Mouse (Mus musculus): Measurements from ENCODE around the gene Uevld. TPM values are rescaled to one million over a fixed set of nuclear protein-coding genes. Genes with fewer than 3 reads are reported as not detected.

Uevld gene
- polyA plus RNA-seq, 1 experiment from 2014 or later, result 8.9 TPM

- Histone ChIP-seq H3K9ac (no peak overlapping the region), H3K4me1 (peaks cover 22% of the 10 kb centered on the region), H3K4me3 (no peak overlapping the region), H3K27me3 (peaks cover 10% of the 10 kb centered on the region), H3K36me3 (no peaks in the 10 kb centered on the region), H3K4me2 (replicated peaks) (no peak overlapping the region), H3K27ac (no peak overlapping the region), H3K9me3 (replicated peaks) (no peaks in the 10 kb centered on the region)
- ATAC-seq (ENCODE audit: low FRiP score), result no peak
Observed at GRCm38 (mm10) chr7:46962132-46962531, 3.8 kb upstream of the Uevld start.

GRCm38 (mm10) chr7:46960991-46961390, 2.7 kb upstream of the Uevld start:
- no peak overlapping the region for H3K9ac ChIP-seq
- no peak overlapping the region for H3K4me3 ChIP-seq
- peaks cover 23% of the 10 kb centered on the region for H3K4me1 ChIP-seq
- no peak overlapping the region for H3K4me2 ChIP-seq (replicated peaks)
- H3K27me3 ChIP-seq, result peaks cover 10% of the 10 kb centered on the region
- H3K9me3 ChIP-seq (replicated peaks), result no peaks in the 10 kb centered on the region
- 73% methylated on average over 3 of the region's 3 CpGs for WGBS
- H3K36me3 ChIP-seq, result no peaks in the 10 kb centered on the region
- no peak for ATAC-seq (ENCODE audit: low FRiP score)
- no peak overlapping the region for H3K27ac ChIP-seq

- peak overlapping the region; percentile 70 for H3K4me3 ChIP-seq
- H3K4me1 ChIP-seq, result peaks cover 23% of the 10 kb centered on the region
- peak overlapping the region; percentile 86 for H3K9ac ChIP-seq
- H3K27ac ChIP-seq, result no peak overlapping the region
- WGBS, result 25% methylated on average over 9 of the region's 9 CpGs
- ATAC-seq (ENCODE audit: low FRiP score), result 0 out of 2 replicates have a peak, but pooled peaks have one; percentile 37
- H3K36me3 ChIP-seq, result peaks cover 14% of the 10 kb centered on the region
- H3K27me3 ChIP-seq, result peaks cover 10% of the 10 kb centered on the region
- no peaks in the 10 kb centered on the region for H3K9me3 ChIP-seq (replicated peaks)
- peak overlapping the region; percentile 82 for H3K4me2 ChIP-seq (replicated peaks)
Observed at GRCm38 (mm10) chr7:46958853-46959252, 526 bp upstream of the Uevld start.

DNA sequence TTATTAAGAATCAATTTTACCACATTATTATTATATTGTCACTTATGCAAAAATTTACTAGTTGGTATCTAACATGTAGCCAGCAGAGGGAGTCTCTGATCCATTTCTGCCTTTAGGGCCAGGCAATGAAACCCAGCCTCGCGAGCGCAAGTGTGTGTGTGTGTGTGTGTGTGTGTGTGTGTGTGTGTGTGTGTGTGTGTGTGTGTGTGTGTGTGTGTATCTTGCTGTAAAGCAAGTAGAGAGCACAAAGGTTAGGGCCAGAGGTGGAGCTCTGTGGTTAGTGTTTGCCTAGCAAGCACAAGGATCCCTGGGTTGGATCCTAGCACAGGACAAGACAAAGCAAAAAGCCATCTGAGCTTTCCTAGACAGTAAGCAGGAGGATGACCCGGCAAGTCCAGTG, 22.5 kb downstream of the Uevld start:
- H3K4me3 ChIP-seq, result no peak overlapping the region
- ATAC-seq (ENCODE audit: low FRiP score), result no peak
- H3K27me3 ChIP-seq, result no peaks in the 10 kb centered on the region
- no peak overlapping the region for H3K4me2 ChIP-seq (replicated peaks)
- WGBS, result 57% methylated on average over 4 of the region's 4 CpGs
- no peak overlapping the region for H3K9ac ChIP-seq
- H3K9me3 ChIP-seq (replicated peaks), result no peaks in the 10 kb centered on the region
- no peak overlapping the region for H3K27ac ChIP-seq
- no peaks in the 10 kb centered on the region for H3K4me1 ChIP-seq
- peaks cover 45% of the 10 kb centered on the region for H3K36me3 ChIP-seq

GRCm38 (mm10) chr7:46934788-46935187, 23.5 kb downstream of the Uevld start:
- Histone ChIP-seq H3K4me1 (no peaks in the 10 kb centered on the region), H3K9ac (no peak overlapping the region), H3K9me3 (replicated peaks) (no peaks in the 10 kb centered on the region), H3K4me3 (no peak overlapping the region), H3K4me2 (replicated peaks) (no peak overlapping the region), H3K27me3 (no peaks in the 10 kb centered on the region), H3K36me3 (peaks cover 44% of the 10 kb centered on the region), H3K27ac (no peak overlapping the region)
- no peak for ATAC-seq (ENCODE audit: low FRiP score)
- 87% methylated on average over 8 of the region's 8 CpGs for WGBS

GRCm38 (mm10) chr7:46931370-46931769, 27.0 kb downstream of the Uevld start:
- H3K36me3 ChIP-seq, result peaks cover 26% of the 10 kb centered on the region
- H3K4me3 ChIP-seq, result no peak overlapping the region
- no peak overlapping the region for H3K9ac ChIP-seq
- WGBS, result 97% methylated on average over 3 of the region's 3 CpGs
- no peaks in the 10 kb centered on the region for H3K27me3 ChIP-seq
- ATAC-seq (ENCODE audit: low FRiP score), result no peak
- no peak overlapping the region for H3K4me2 ChIP-seq (replicated peaks)
- H3K27ac ChIP-seq, result no peak overlapping the region
- no peaks in the 10 kb centered on the region for H3K4me1 ChIP-seq
- no peaks in the 10 kb centered on the region for H3K9me3 ChIP-seq (replicated peaks)

GRCm38 (mm10) chr7:46928291-46928690, 30.0 kb downstream of the Uevld start:
- Histone ChIP-seq H3K4me3 (no peak overlapping the region), H3K27ac (no peak overlapping the region), H3K9me3 (replicated peaks) (no peaks in the 10 kb centered on the region), H3K27me3 (no peaks in the 10 kb centered on the region), H3K4me2 (replicated peaks) (no peak overlapping the region), H3K4me1 (no peaks in the 10 kb centered on the region), H3K36me3 (peaks cover 17% of the 10 kb centered on the region), H3K9ac (no peak overlapping the region)
- ATAC-seq (ENCODE audit: low FRiP score), result no peak
- 94% methylated on average over 5 of the region's 5 CpGs for WGBS

DNA sequence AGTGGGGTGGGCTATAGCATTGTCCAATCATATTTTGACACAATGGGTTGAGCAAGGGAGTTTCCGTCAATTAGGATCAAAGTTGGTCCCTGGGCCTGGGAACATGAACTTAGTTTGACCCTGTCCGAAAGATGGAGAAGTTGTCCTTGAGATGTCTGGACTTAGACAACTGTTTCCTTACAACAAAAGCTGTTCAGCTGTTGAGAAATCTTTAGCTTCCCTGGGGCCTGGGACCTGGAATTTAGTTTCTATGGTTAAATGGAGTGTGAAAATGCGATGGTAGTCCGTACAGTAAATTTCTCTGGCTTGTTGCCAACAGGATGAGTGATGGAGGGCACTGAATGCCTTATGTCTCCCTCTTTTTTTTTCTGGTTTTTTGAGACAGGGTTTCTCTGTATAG, 36.3 kb downstream of the Uevld start:
- H3K4me2 ChIP-seq (replicated peaks), result no peak overlapping the region
- no peak overlapping the region for H3K27ac ChIP-seq
- H3K9me3 ChIP-seq (replicated peaks), result no peaks in the 10 kb centered on the region
- H3K36me3 ChIP-seq, result peaks cover 3% of the 10 kb centered on the region; the same call in 1 of the 2 replicates
- peaks cover 19% of the 10 kb centered on the region for H3K4me1 ChIP-seq
- no peak overlapping the region for H3K4me3 ChIP-seq
- H3K9ac ChIP-seq, result no peak overlapping the region
- 77% methylated on average over 4 of the region's 4 CpGs for WGBS
- no peaks in the 10 kb centered on the region for H3K27me3 ChIP-seq
- no peak for ATAC-seq (ENCODE audit: low FRiP score)

- Histone ChIP-seq H3K9ac (peak within 1 kb of the TSS; percentile 97), H3K4me2 (replicated peaks) (peak within 1 kb of the TSS; percentile 70), H3K4me3 (peak within 1 kb of the TSS; percentile 91), H3K9me3 (replicated peaks) (no peaks in the 10 kb centered on the region), H3K4me1 (peaks cover 26% of the 10 kb centered on the region), H3K36me3 (peaks cover 4% of the 10 kb centered on the region), H3K27me3 (no peaks in the 10 kb centered on the region), H3K27ac (peak within 1 kb of the TSS; percentile 97)
- WGBS, result under 1% methylated on average over 75 of the region's 75 CpGs
- peak; percentile 95 for ATAC-seq (ENCODE audit: low FRiP score)
Observed at GRCm38 (mm10) chr7:46919551-46920176, 38.7 kb downstream of the Uevld start, which contains the start of gene Tsg101. Gene Tsg101, minus strand, starts transcription at chr7:46919969.

DNA sequence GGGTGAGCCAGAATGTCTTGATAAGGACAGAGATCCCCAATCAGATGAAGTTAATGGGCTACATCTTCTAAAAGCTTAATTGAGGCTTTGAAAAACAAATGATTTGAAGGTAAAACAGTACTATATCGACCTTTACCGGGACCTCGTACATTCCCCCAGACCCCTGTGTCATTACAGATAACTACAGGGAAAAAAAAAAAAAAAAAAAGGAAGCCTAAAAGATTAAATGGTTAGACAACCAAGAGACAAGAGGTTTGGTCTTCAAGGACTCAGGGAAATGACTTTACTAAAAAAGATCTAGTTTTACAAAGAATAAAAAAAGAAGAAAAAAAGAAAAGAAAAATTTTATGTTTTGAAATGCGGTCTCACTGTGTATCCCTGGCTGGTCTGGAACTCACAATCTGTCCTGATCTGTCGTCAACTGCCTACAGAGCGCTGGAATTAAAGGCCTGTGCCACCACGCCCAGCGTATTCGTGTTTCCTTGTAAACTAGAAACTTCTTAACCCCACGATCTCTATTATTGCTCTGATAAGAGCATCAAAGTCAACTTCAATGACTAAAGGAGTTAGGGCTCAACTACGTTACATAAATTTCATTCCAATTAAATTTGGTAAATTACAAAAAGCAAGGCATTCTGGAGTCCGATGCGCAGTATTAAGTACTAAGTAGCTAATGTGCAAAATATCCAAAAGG, 39.5 kb downstream of the Uevld start:
- H3K9me3 ChIP-seq (replicated peaks), result no peaks in the 10 kb centered on the region
- WGBS, result 19% methylated on average over 13 of the region's 13 CpGs
- H3K27ac ChIP-seq, result no peak overlapping the region
- no peaks in the 10 kb centered on the region for H3K27me3 ChIP-seq
- peaks cover 26% of the 10 kb centered on the region for H3K4me1 ChIP-seq
- peak overlapping the region; percentile 91 for H3K4me3 ChIP-seq
- peak overlapping the region; percentile 70 for H3K4me2 ChIP-seq (replicated peaks)
- H3K36me3 ChIP-seq, result peaks cover 4% of the 10 kb centered on the region
- ATAC-seq (ENCODE audit: low FRiP score), result no peak
- H3K9ac ChIP-seq, result peak overlapping the region; percentile 97

DNA sequence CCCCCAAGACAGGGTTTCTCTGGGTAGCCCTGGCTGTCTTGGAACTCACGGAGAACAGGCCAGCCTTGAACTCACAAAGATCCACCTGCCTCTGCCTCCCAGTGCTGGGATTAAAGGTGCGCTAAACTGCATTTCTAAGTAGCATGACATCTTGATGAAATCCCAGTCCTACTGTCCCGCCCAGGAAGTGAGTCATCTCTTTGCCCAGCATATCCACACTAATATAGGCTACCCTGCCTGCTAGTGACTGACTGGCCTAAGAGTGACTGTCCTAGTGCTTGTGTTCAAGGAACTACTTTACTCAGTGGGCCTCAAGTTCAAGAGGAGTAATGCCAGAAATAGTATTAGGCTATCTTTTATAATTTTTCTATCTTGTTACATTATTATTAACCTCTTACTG, 42.0 kb downstream of the Uevld start:
- H3K4me3 ChIP-seq, result no peak overlapping the region
- no peak overlapping the region for H3K9ac ChIP-seq
- no peaks in the 10 kb centered on the region for H3K9me3 ChIP-seq (replicated peaks)
- 90% methylated on average over 3 of the region's 3 CpGs for WGBS
- H3K27ac ChIP-seq, result no peak overlapping the region
- H3K27me3 ChIP-seq, result no peaks in the 10 kb centered on the region
- peaks cover 23% of the 10 kb centered on the region for H3K36me3 ChIP-seq
- no peak for ATAC-seq (ENCODE audit: low FRiP score)
- H3K4me1 ChIP-seq, result peaks cover 26% of the 10 kb centered on the region
- H3K4me2 ChIP-seq (replicated peaks), result no peak overlapping the region

- Histone ChIP-seq H3K36me3 (peaks cover 69% of the 10 kb centered on the region), H3K27me3 (no peaks in the 10 kb centered on the region), H3K27ac (no peak overlapping the region), H3K4me1 (peaks cover under 1% of the 10 kb centered on the region; the same call in 1 of the 2 replicates), H3K9ac (no peak overlapping the region), H3K9me3 (replicated peaks) (no peaks in the 10 kb centered on the region), H3K4me2 (replicated peaks) (no peak overlapping the region), H3K4me3 (no peak overlapping the region)
- WGBS, result 95% methylated on average over 3 of the region's 3 CpGs
- no peak for ATAC-seq (ENCODE audit: low FRiP score)
Observed at GRCm38 (mm10) chr7:46911250-46911649, 47.1 kb downstream of the Uevld start.

DNA sequence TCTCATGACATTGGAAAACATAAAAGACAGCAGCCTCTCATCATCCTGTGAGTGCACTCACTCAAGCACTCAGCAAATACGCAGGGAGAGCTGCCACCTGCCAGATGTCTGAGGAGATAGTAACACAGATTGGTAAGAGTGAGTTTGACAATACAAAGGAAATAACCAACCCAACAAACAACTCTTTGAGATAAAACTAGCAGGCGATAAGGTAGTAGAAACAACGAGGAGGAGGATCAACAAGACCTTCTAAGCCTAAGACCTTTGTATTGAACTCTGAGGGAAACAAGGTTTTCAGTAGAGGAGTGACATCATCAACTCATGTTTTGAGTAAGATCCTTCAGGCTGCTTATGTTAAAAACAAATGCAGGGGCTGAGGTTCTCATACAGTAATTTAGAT, 59.0 kb downstream of the Uevld start:
- ATAC-seq (ENCODE audit: low FRiP score), result no peak
- WGBS, result 88% methylated on average over 3 of the region's 3 CpGs
- no peak overlapping the region for H3K27ac ChIP-seq

More for the DNA sequence above, 59.0 kb downstream of the Uevld start:
- Histone ChIP-seq H3K4me2 (replicated peaks) (no peak overlapping the region), H3K4me3 (no peak overlapping the region), H3K36me3 (peaks cover 68% of the 10 kb centered on the region), H3K27me3 (no peaks in the 10 kb centered on the region), H3K9me3 (replicated peaks) (no peaks in the 10 kb centered on the region), H3K9ac (no peak overlapping the region), H3K4me1 (no peaks in the 10 kb centered on the region)
